Mouse (Mus musculus): ENCODE measurements around the gene Clcn2. TPM values are rescaled to one million over a fixed set of nuclear protein-coding genes. Genes with fewer than 3 reads are reported as not detected.

Gene Clcn2
- polyA plus RNA-seq (2014; fragmentation: Nextera tagmentation; extraction: Ambion mirVana) = 11.9 and 13.3 TPM in 2 replicates

GRCm38 (mm10) chr16:20717181-20717977 is at the start of gene Clcn2, which contains the start of gene Polr2h:
Gene Clcn2 (minus strand): TSS chr16:20717746.
Gene Polr2h (plus strand): TSS chr16:20717665.
- H3K4me2 ChIP-seq (ENCODE audit: low read depth, low read length) = peak within 1 kb of the TSS; percentile 92
- peaks cover 19% of the 10 kb centered on the region for H3K4me1 ChIP-seq (ENCODE audit: control insufficient read depth, insufficient read depth, low read length)
- H3K4me3 ChIP-seq (ENCODE audit: low read depth, low read length) = peak within 1 kb of the TSS; percentile 71
- H3K9me3 ChIP-seq (ENCODE audit: control insufficient read depth, low read length) = no peaks in the 10 kb centered on the region
- ATAC-seq (ENCODE audit: low read depth) (peak; percentile 85), DNase-seq (ENCODE audit: low spot score) (peak; percentile 99)
- peak within 1 kb of the TSS; percentile 81 for H3K9ac ChIP-seq (ENCODE audit: low read depth, low read length)
- peak within 1 kb of the TSS; percentile 98 for H3K27ac ChIP-seq (replicated peaks; ENCODE audit: low read depth, low read length)
- under 1% methylated on average over 44 of the region's 62 CpGs for WGBS
- no peaks in the 10 kb centered on the region for H3K27me3 ChIP-seq (replicated peaks; ENCODE audit: control insufficient read depth, insufficient read depth, low read length)
- H3K36me3 ChIP-seq (ENCODE audit: control insufficient read depth, insufficient read depth, low read length) = peaks cover 34% of the 10 kb centered on the region

- no peaks in the 10 kb centered on the region for H3K4me1 ChIP-seq (ENCODE audit: control insufficient read depth, insufficient read depth, low read length)
- no peak overlapping the region for H3K27ac ChIP-seq (replicated peaks; ENCODE audit: low read depth, low read length)
- WGBS = 47% methylated on average over 9 of the region's 9 CpGs
- no peak for DNase-seq (ENCODE audit: low spot score)
- no peak for ATAC-seq (ENCODE audit: low read depth)
- H3K27me3 ChIP-seq (replicated peaks; ENCODE audit: control insufficient read depth, insufficient read depth, low read length) = no peaks in the 10 kb centered on the region
- no peaks in the 10 kb centered on the region for H3K9me3 ChIP-seq (ENCODE audit: control insufficient read depth, low read length)
- H3K4me3 ChIP-seq (ENCODE audit: low read depth, low read length) = no peak overlapping the region
- no peaks in the 10 kb centered on the region for H3K36me3 ChIP-seq (ENCODE audit: control insufficient read depth, insufficient read depth, low read length)
- no peak overlapping the region for H3K4me2 ChIP-seq (ENCODE audit: low read depth, low read length)
- H3K9ac ChIP-seq (ENCODE audit: low read depth, low read length) = no peak overlapping the region
Observed at GRCm38 (mm10) chr16:20765244-20765643, 47.7 kb upstream of the Clcn2 start.

GRCm38 (mm10) chr16:20761681-20762080 is 44.1 kb upstream of the Clcn2 start:
- ATAC-seq (ENCODE audit: low read depth) = no peak

GRCm38 (mm10) chr16:20757385-20757784 is 39.8 kb upstream of the Clcn2 start:
- Histone ChIP-seq H3K4me3 (ENCODE audit: low read depth, low read length) (no peak overlapping the region), H3K27ac (replicated peaks; ENCODE audit: low read depth, low read length) (no peak overlapping the region), H3K9me3 (ENCODE audit: control insufficient read depth, low read length) (no peaks in the 10 kb centered on the region), H3K36me3 (ENCODE audit: control insufficient read depth, insufficient read depth, low read length) (no peaks in the 10 kb centered on the region), H3K9ac (ENCODE audit: low read depth, low read length) (no peak overlapping the region), H3K4me2 (ENCODE audit: low read depth, low read length) (no peak overlapping the region), H3K4me1 (ENCODE audit: control insufficient read depth, insufficient read depth, low read length) (no peaks in the 10 kb centered on the region), H3K27me3 (replicated peaks; ENCODE audit: control insufficient read depth, insufficient read depth, low read length) (no peaks in the 10 kb centered on the region)
- ATAC-seq (ENCODE audit: low read depth) = no peak
- WGBS = 77% methylated on average over 1 of the region's 1 CpGs
- DNase-seq (ENCODE audit: low spot score) = no peak

More at GRCm38 (mm10) chr16:20761681-20762080, 44.1 kb upstream of the Clcn2 start:
- Histone ChIP-seq H3K4me3 (ENCODE audit: low read depth, low read length) (no peak overlapping the region), H3K27ac (replicated peaks; ENCODE audit: low read depth, low read length) (no peak overlapping the region), H3K4me2 (ENCODE audit: low read depth, low read length) (no peak overlapping the region), H3K4me1 (ENCODE audit: control insufficient read depth, insufficient read depth, low read length) (no peaks in the 10 kb centered on the region), H3K9ac (ENCODE audit: low read depth, low read length) (no peak overlapping the region), H3K9me3 (ENCODE audit: control insufficient read depth, low read length) (no peaks in the 10 kb centered on the region), H3K36me3 (ENCODE audit: control insufficient read depth, insufficient read depth, low read length) (no peaks in the 10 kb centered on the region), H3K27me3 (replicated peaks; ENCODE audit: control insufficient read depth, insufficient read depth, low read length) (no peaks in the 10 kb centered on the region)
- 5% methylated on average over 3 of the region's 3 CpGs for WGBS
- peak; percentile 27 for DNase-seq (ENCODE audit: low spot score)

- WGBS = 83% methylated on average over 5 of the region's 5 CpGs
- ATAC-seq (ENCODE audit: low read depth) (no peak), DNase-seq (ENCODE audit: low spot score) (no peak)
Observed at GRCm38 (mm10) chr16:20756052-20756451, 38.5 kb upstream of the Clcn2 start.

GRCm38 (mm10) chr16:20750518-20750917 is 33.0 kb upstream of the Clcn2 start:
- Histone ChIP-seq H3K4me3 (ENCODE audit: low read depth, low read length) (no peak overlapping the region), H3K27ac (replicated peaks; ENCODE audit: low read depth, low read length) (no peak overlapping the region), H3K4me1 (ENCODE audit: control insufficient read depth, insufficient read depth, low read length) (no peaks in the 10 kb centered on the region), H3K27me3 (replicated peaks; ENCODE audit: control insufficient read depth, insufficient read depth, low read length) (no peaks in the 10 kb centered on the region), H3K9me3 (ENCODE audit: control insufficient read depth, low read length) (no peaks in the 10 kb centered on the region), H3K4me2 (ENCODE audit: low read depth, low read length) (peak overlapping the region; percentile 23; the same call in 1 of the 2 replicates), H3K9ac (ENCODE audit: low read depth, low read length) (no peak overlapping the region), H3K36me3 (ENCODE audit: control insufficient read depth, insufficient read depth, low read length) (no peaks in the 10 kb centered on the region)
- ATAC-seq (ENCODE audit: low read depth) (no peak), DNase-seq (ENCODE audit: low spot score) (peak; percentile 55)
- WGBS = 31% methylated on average over 8 of the region's 8 CpGs

More at GRCm38 (mm10) chr16:20756052-20756451, 38.5 kb upstream of the Clcn2 start:
- Histone ChIP-seq H3K36me3 (ENCODE audit: control insufficient read depth, insufficient read depth, low read length) (no peaks in the 10 kb centered on the region), H3K4me1 (ENCODE audit: control insufficient read depth, insufficient read depth, low read length) (no peaks in the 10 kb centered on the region), H3K9ac (ENCODE audit: low read depth, low read length) (no peak overlapping the region), H3K27ac (replicated peaks; ENCODE audit: low read depth, low read length) (no peak overlapping the region), H3K4me2 (ENCODE audit: low read depth, low read length) (no peak overlapping the region), H3K4me3 (ENCODE audit: low read depth, low read length) (no peak overlapping the region), H3K9me3 (ENCODE audit: control insufficient read depth, low read length) (no peaks in the 10 kb centered on the region), H3K27me3 (replicated peaks; ENCODE audit: control insufficient read depth, insufficient read depth, low read length) (no peaks in the 10 kb centered on the region)

- no peak overlapping the region for H3K9ac ChIP-seq (ENCODE audit: low read depth, low read length)
- peak; percentile 84 for DNase-seq (ENCODE audit: low spot score)
- ATAC-seq (ENCODE audit: low read depth) = peak; percentile 74
- no peak overlapping the region for H3K4me2 ChIP-seq (ENCODE audit: low read depth, low read length)
- no peak overlapping the region for H3K27ac ChIP-seq (replicated peaks; ENCODE audit: low read depth, low read length)
- H3K27me3 ChIP-seq (replicated peaks; ENCODE audit: control insufficient read depth, insufficient read depth, low read length) = no peaks in the 10 kb centered on the region
- no peaks in the 10 kb centered on the region for H3K36me3 ChIP-seq (ENCODE audit: control insufficient read depth, insufficient read depth, low read length)
- H3K4me1 ChIP-seq (ENCODE audit: control insufficient read depth, insufficient read depth, low read length) = no peaks in the 10 kb centered on the region
- WGBS = 57% methylated on average over 6 of the region's 6 CpGs
- no peak overlapping the region for H3K4me3 ChIP-seq (ENCODE audit: low read depth, low read length)
- no peaks in the 10 kb centered on the region for H3K9me3 ChIP-seq (ENCODE audit: control insufficient read depth, low read length)
Observed at GRCm38 (mm10) chr16:20746641-20747040, 29.1 kb upstream of the Clcn2 start.

GRCm38 (mm10) chr16:20739845-20740244 is 22.3 kb upstream of the Clcn2 start:
- H3K9me3 ChIP-seq (ENCODE audit: control insufficient read depth, low read length) = no peaks in the 10 kb centered on the region
- no peak overlapping the region for H3K4me3 ChIP-seq (ENCODE audit: low read depth, low read length)
- ATAC-seq (ENCODE audit: low read depth) (no peak), DNase-seq (ENCODE audit: low spot score) (no peak)
- peaks cover 9% of the 10 kb centered on the region for H3K27me3 ChIP-seq (replicated peaks; ENCODE audit: control insufficient read depth, insufficient read depth, low read length)
- H3K4me1 ChIP-seq (ENCODE audit: control insufficient read depth, insufficient read depth, low read length) = no peaks in the 10 kb centered on the region
- 93% methylated on average over 9 of the region's 9 CpGs for WGBS
- H3K27ac ChIP-seq (replicated peaks; ENCODE audit: low read depth, low read length) = no peak overlapping the region
- no peak overlapping the region for H3K4me2 ChIP-seq (ENCODE audit: low read depth, low read length)
- peaks cover 9% of the 10 kb centered on the region; the same call in 1 of the 2 replicates for H3K36me3 ChIP-seq (ENCODE audit: control insufficient read depth, insufficient read depth, low read length)
- no peak overlapping the region for H3K9ac ChIP-seq (ENCODE audit: low read depth, low read length)

All from embryonic facial prominence, embryonic 14.5 days (tissue).